Mouse (Mus musculus) layer of hippocampus, postnatal 25 days (tissue): ENCODE results near the gene Cwf19l1. TPM values are rescaled to one million over a fixed set of nuclear protein-coding genes. Genes with fewer than 3 reads are reported as not detected.

Experiments used
- DNase-seq, 2 experiments: peaks; one replicate each; pipeline ENCODE4 v3.0.0; 2022; ENCODE audit warnings: mixed read lengths in 2 of 2, low spot score in 1 of 2; ENCODE audit errors: extremely low spot score in 1 of 2
- total RNA-seq, 2 experiments: library from RNA; stranded (reverse); gene quantifications; 2 replicates each; pipeline ENCODE4 v1.2.3; 2021

Gene Cwf19l1
- 10 to 100 TPM; 16.6 to 18.9 TPM for total RNA-seq

GRCm38 (mm10) chr19:44135072-44135959 lies at the start of gene Cwf19l1:
Gene Cwf19l1 (minus strand): TSS chr19:44135876.
- DNase-seq: peak; percentile 83 to 86

- DNase-seq: no peak
Measured at GRCm38 (mm10) chr19:44183968-44184367, 48.3 kb upstream of the Cwf19l1 start.

GRCm38 (mm10) chr19:44180502-44180901 lies 44.8 kb upstream of the Cwf19l1 start:
- no peak for DNase-seq

GRCm38 (mm10) chr19:44176741-44177140 lies 41.1 kb upstream of the Cwf19l1 start:
- DNase-seq: no peak

GRCm38 (mm10) chr19:44174835-44175234 lies 39.2 kb upstream of the Cwf19l1 start:
- DNase-seq: no peak

GRCm38 (mm10) chr19:44161515-44161914 lies 25.8 kb upstream of the Cwf19l1 start:
- DNase-seq: no peak

- DNase-seq: no peak
Measured at GRCm38 (mm10) chr19:44159386-44159785, 23.7 kb upstream of the Cwf19l1 start.

GRCm38 (mm10) chr19:44157005-44157404 lies 21.3 kb upstream of the Cwf19l1 start:
- no peak for DNase-seq

- DNase-seq: no peak
Measured at GRCm38 (mm10) chr19:44153781-44154180, 18.1 kb upstream of the Cwf19l1 start.

- DNase-seq: no peak
Measured at GRCm38 (mm10) chr19:44148991-44149390, 13.3 kb upstream of the Cwf19l1 start.

GRCm38 (mm10) chr19:44148345-44148744 lies 12.7 kb upstream of the Cwf19l1 start:
- DNase-seq: no peak

- DNase-seq: no peak
Measured at GRCm38 (mm10) chr19:44146951-44147350, 11.3 kb upstream of the Cwf19l1 start.

- DNase-seq: no peak
Measured at GRCm38 (mm10) chr19:44146568-44146879, 10.8 kb upstream of the Cwf19l1 start.

- peak; percentile 83 to 84 for DNase-seq
Measured at GRCm38 (mm10) chr19:44145702-44146567, 10.3 kb upstream of the Cwf19l1 start, which contains the start of gene Bloc1s2. Gene Bloc1s2 (minus strand): TSS chr19:44146446.

GRCm38 (mm10) chr19:44144366-44144765 lies 8.7 kb upstream of the Cwf19l1 start:
- no peak for DNase-seq

GRCm38 (mm10) chr19:44135960-44136485 lies 347 bp upstream of the Cwf19l1 start:
- DNase-seq: no peak

GRCm38 (mm10) chr19:44132917-44133316 lies 2.8 kb downstream of the Cwf19l1 start:
- DNase-seq: no peak

GRCm38 (mm10) chr19:44128560-44128959 lies 7.1 kb downstream of the Cwf19l1 start:
- no peak for DNase-seq

- no peak for DNase-seq
Measured at GRCm38 (mm10) chr19:44127729-44128497, 7.8 kb downstream of the Cwf19l1 start.

- no peak for DNase-seq
Measured at GRCm38 (mm10) chr19:44121137-44121536, 14.5 kb downstream of the Cwf19l1 start.
